Mouse (Mus musculus): ENCODE results near the gene I0C0044D17Rik. TPM values are rescaled to one million over a fixed set of nuclear protein-coding genes. Genes with fewer than 3 reads are reported as not detected.
"Not testable (repeated sequence)": the region's sequence is repeated elsewhere in the genome, so short reads cannot be mapped to it uniquely, and the experiment has no call there.

I0C0044D17Rik gene
- polyA plus RNA-seq, 1 experiment from 2014 or later: not detected

DNA sequence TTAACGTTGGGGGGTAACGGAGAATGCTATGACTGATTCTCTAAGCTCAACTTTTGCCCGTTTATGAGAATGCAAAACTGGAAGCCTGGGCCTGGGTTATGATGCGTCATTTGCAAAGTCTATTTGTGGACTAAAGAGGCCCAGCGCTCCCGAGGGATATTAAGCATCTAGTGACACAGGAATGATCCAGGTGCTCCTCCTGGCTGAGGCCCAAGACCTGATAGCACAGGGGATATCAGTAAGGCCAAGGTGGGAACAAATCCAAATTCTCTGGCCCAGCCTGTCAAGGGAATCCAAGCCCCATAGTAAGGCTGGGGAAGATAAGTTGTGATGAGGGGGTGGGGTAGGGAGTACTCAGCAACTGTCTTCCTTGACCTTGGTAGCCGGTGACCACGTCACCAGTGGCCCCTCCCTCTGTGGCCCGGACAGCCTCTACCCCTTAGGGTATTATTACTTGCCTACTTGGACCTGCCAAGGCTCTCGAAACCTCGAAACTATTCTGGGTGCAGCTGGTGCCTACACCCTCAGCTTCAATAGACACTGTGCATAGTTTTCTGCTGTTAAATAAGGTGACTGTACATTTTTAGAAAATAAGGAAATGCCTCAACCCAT, 33.5 kb upstream of the I0C0044D17Rik start:
- TF ChIP-seq CTCF (IDR thresholded peaks at IDR 0.05) (no peak), EP300 (IDR thresholded peaks at IDR 0.05) (no peak)
- Histone ChIP-seq H3K9me3 (ENCODE audit: low read length) (no peaks in the 10 kb centered on the region), H3K4me1 (ENCODE audit: insufficient read depth, low read depth, low read length) (no peaks in the 10 kb centered on the region), H3K27ac (ENCODE audit: low read length) (0 out of 2 replicates have a peak overlapping the region, but pooled peaks have one; percentile 32), H3K27me3 (replicated peaks; ENCODE audit: insufficient read depth, low read length) (no peaks in the 10 kb centered on the region), H3K9ac (replicated peaks; ENCODE audit: low read depth) (no peak overlapping the region), H3K4me2 (replicated peaks; ENCODE audit: low read depth, low read length) (no peak overlapping the region), H3K36me3 (ENCODE audit: insufficient read depth, low read length) (no peaks in the 10 kb centered on the region), H3K4me3 (ENCODE audit: low read depth, low read length) (no peak overlapping the region)
- ATAC-seq (peak; percentile 90), DNase-seq (ENCODE audit: low spot score) (peak; percentile 34)
- 61% methylated on average over 11 of the region's 11 CpGs for WGBS

DNA sequence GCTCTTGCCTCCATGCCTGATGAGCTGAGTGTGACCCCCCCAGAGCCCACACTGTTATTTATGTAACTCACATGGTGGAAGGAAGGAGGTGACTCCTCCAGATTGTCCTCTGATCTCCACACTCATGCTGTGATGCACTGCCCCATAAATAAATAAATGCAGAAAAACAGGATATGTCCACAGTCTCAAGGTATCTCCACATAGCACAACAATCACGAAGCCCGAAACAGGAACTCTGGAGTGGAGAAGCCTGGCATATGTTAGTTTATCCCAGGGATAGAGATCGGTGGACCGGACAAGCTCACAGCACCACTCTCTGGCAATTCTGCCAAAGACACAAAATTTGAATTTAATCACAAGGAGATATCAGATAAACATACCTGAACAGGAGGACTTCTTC, 30.3 kb upstream of the I0C0044D17Rik start:
- DNase-seq (ENCODE audit: low spot score) (no peak), ATAC-seq (no peak)
- Histone ChIP-seq H3K4me1 (ENCODE audit: insufficient read depth, low read depth, low read length) (no peaks in the 10 kb centered on the region), H3K9me3 (ENCODE audit: low read length) (no peaks in the 10 kb centered on the region), H3K9ac (replicated peaks; ENCODE audit: low read depth) (no peak overlapping the region), H3K27ac (ENCODE audit: low read length) (no peak overlapping the region), H3K36me3 (ENCODE audit: insufficient read depth, low read length) (no peaks in the 10 kb centered on the region), H3K4me3 (ENCODE audit: low read depth, low read length) (no peak overlapping the region), H3K4me2 (replicated peaks; ENCODE audit: low read depth, low read length) (no peak overlapping the region), H3K27me3 (replicated peaks; ENCODE audit: insufficient read depth, low read length) (no peaks in the 10 kb centered on the region)
- TF ChIP-seq CTCF (IDR thresholded peaks at IDR 0.05): no peak
- no peak for TF ChIP-seq EP300 (IDR thresholded peaks at IDR 0.05)
- 55% methylated on average over 4 of the region's 4 CpGs for WGBS

DNA sequence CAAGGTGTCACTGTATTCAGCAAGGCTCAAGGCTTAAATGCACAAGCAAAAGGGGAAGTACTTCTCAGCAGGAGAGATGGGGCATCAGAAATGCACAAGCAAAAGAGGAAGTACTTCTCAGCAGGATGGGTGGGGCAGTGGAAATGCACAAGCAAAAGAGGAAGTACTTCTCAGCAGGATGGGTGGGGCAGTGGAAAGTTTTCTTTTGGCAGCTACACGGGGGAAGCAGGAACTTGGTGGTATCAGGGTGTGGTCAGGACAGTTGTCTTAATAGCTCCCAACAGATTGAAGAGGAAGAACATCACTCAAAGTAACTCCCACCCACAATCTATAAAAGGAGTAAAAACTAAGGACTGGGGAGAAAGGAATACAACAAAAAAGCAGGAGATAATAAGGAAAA, 26.8 kb upstream of the I0C0044D17Rik start:
- H3K4me3 ChIP-seq (ENCODE audit: low read depth, low read length); H3K36me3 ChIP-seq (ENCODE audit: insufficient read depth, low read length); H3K27me3 ChIP-seq (replicated peaks; ENCODE audit: insufficient read depth, low read length); H3K4me2 ChIP-seq (replicated peaks; ENCODE audit: low read depth, low read length); DNase-seq (ENCODE audit: low spot score); H3K9ac ChIP-seq (replicated peaks; ENCODE audit: low read depth); H3K9me3 ChIP-seq (ENCODE audit: low read length); ATAC-seq; H3K4me1 ChIP-seq (ENCODE audit: insufficient read depth, low read depth, low read length); H3K27ac ChIP-seq (ENCODE audit: low read length): not testable (repeated sequence)
- 50% methylated on average over 1 of the region's 1 CpGs for WGBS

- no peak for ATAC-seq
- no peak overlapping the region for H3K4me3 ChIP-seq (ENCODE audit: low read depth, low read length)
- TF ChIP-seq EP300 (IDR thresholded peaks at IDR 0.05) (no peak), CTCF (IDR thresholded peaks at IDR 0.05) (no peak)
Measured at GRCm38 (mm10) chr4:98847120-98847885, 23.7 kb upstream of the I0C0044D17Rik start.

DNA sequence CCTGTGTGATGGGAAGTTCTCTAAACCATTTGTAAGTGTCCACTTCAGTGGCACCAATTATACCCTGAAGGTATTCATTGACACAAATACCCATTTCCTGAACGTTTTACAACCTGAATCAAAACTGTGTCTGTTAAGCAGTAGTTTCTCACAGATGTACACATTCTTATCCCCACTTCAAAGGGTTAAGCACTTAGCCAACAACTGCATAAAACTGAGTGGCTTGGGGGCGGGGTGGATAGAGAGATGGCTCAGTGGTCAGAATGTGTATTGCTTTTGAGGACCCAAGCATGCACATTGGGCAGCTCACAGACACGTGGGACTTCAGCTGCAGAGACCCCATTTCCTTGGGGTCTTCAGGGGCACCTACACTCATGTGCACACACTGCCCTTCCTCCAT, 22.8 kb upstream of the I0C0044D17Rik start:
- Histone ChIP-seq H3K27ac (ENCODE audit: low read length) (no peak overlapping the region), H3K4me1 (ENCODE audit: insufficient read depth, low read depth, low read length) (no peaks in the 10 kb centered on the region), H3K9ac (replicated peaks; ENCODE audit: low read depth) (no peak overlapping the region), H3K9me3 (ENCODE audit: low read length) (no peaks in the 10 kb centered on the region), H3K36me3 (ENCODE audit: insufficient read depth, low read length) (no peaks in the 10 kb centered on the region), H3K4me3 (ENCODE audit: low read depth, low read length) (no peak overlapping the region), H3K27me3 (replicated peaks; ENCODE audit: insufficient read depth, low read length) (no peaks in the 10 kb centered on the region), H3K4me2 (replicated peaks; ENCODE audit: low read depth, low read length) (no peak overlapping the region)
- ATAC-seq: no peak
- TF ChIP-seq EP300 (IDR thresholded peaks at IDR 0.05) (no peak), CTCF (IDR thresholded peaks at IDR 0.05) (no peak)
- WGBS: 31% methylated on average over 3 of the region's 3 CpGs
- no peak for DNase-seq (ENCODE audit: low spot score)

More at GRCm38 (mm10) chr4:98847120-98847885, 23.7 kb upstream of the I0C0044D17Rik start:
- H3K4me2 ChIP-seq (replicated peaks; ENCODE audit: low read depth, low read length): no peak overlapping the region
- H3K4me1 ChIP-seq (ENCODE audit: insufficient read depth, low read depth, low read length): no peaks in the 10 kb centered on the region
- no peaks in the 10 kb centered on the region for H3K36me3 ChIP-seq (ENCODE audit: insufficient read depth, low read length)
- H3K9me3 ChIP-seq (ENCODE audit: low read length): no peaks in the 10 kb centered on the region
- H3K9ac ChIP-seq (replicated peaks; ENCODE audit: low read depth): no peak overlapping the region
- 40% methylated on average over 6 of the region's 6 CpGs for WGBS
- DNase-seq (ENCODE audit: low spot score): no peak
- H3K27ac ChIP-seq (ENCODE audit: low read length): no peak overlapping the region
- no peaks in the 10 kb centered on the region for H3K27me3 ChIP-seq (replicated peaks; ENCODE audit: insufficient read depth, low read length)

DNA sequence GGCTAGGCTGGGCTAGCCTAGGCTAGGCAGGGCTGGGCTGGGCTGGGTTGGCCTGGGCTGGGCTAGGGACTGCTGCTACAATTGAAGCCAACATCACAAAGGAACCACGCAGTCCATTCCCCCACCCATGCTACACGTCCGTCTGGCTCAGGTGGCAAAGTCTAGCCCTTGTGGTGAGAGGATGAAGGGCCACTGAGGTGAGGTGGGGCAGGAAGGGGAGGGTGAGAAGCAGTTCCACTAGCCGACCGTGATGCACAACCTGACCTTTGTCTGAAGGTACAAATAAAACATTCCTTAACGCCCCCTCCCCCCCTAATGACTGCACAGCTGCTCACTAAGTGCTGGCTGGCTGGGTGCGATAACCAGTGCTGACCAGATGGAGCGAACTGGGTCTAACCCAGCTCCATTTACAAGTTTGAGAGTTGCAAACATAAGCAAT, 22.1 kb upstream of the I0C0044D17Rik start:
- no peaks in the 10 kb centered on the region for H3K4me1 ChIP-seq (ENCODE audit: insufficient read depth, low read depth, low read length)
- H3K4me3 ChIP-seq (ENCODE audit: low read depth, low read length): no peak overlapping the region
- 48% methylated on average over 8 of the region's 8 CpGs for WGBS
- TF ChIP-seq CTCF (IDR thresholded peaks at IDR 0.05) (no peak), EP300 (IDR thresholded peaks at IDR 0.05) (no peak)
- H3K27ac ChIP-seq (ENCODE audit: low read length): no peak overlapping the region
- H3K27me3 ChIP-seq (replicated peaks; ENCODE audit: insufficient read depth, low read length): no peaks in the 10 kb centered on the region
- H3K9ac ChIP-seq (replicated peaks; ENCODE audit: low read depth): no peak overlapping the region
- DNase-seq (ENCODE audit: low spot score): no peak
- peak; percentile 26; the same call in 1 of the 2 replicates for ATAC-seq
- no peak overlapping the region for H3K4me2 ChIP-seq (replicated peaks; ENCODE audit: low read depth, low read length)
- no peaks in the 10 kb centered on the region for H3K36me3 ChIP-seq (ENCODE audit: insufficient read depth, low read length)
- no peaks in the 10 kb centered on the region for H3K9me3 ChIP-seq (ENCODE audit: low read length)
